Mouse (Mus musculus) spleen, postnatal 10 days (tissue): Measurements from ENCODE around the gene Dcakd.

ENCODE experiments used
- DNase-seq, 2 experiments: peaks; one replicate each; pipeline ENCODE4 v3.0.0; 2021 to 2022; ENCODE audit warnings: low spot score in 2 of 2

The Dcakd gene

DNA sequence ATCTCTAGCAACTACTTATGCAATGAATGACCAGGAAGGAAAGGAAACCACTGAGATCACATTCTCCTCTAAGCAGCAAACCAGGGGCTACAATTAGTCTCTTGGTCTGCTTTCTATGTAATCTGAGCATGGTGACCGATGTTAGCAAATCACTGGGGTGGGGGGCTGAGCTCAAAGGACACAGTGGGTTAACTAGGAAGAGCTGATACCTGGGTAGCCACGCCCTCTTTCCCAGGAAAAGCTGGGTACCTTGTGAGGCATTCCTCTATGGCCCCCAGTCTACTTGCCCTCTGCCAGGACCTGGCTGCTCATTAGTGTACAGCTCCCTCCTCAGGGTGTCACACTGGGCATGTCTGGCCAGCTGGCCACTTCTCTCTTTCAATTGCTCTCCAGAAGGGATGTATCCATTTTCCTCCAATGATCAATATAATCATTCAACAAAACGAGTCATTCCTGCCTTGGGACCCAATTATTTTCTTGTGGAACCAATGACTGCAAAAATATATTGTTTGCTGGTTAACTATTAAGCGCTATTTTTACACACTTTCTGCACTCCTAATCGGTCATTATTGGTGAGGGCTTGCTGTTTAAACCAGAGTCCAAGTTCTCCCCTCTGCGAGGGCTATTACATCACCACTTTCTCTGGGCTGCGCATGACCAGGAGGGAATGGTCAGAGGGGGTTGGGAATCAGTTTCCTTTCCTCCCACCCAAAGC, 21.7 kb downstream of the Dcakd start:
- DNase-seq = no peak

DNA sequence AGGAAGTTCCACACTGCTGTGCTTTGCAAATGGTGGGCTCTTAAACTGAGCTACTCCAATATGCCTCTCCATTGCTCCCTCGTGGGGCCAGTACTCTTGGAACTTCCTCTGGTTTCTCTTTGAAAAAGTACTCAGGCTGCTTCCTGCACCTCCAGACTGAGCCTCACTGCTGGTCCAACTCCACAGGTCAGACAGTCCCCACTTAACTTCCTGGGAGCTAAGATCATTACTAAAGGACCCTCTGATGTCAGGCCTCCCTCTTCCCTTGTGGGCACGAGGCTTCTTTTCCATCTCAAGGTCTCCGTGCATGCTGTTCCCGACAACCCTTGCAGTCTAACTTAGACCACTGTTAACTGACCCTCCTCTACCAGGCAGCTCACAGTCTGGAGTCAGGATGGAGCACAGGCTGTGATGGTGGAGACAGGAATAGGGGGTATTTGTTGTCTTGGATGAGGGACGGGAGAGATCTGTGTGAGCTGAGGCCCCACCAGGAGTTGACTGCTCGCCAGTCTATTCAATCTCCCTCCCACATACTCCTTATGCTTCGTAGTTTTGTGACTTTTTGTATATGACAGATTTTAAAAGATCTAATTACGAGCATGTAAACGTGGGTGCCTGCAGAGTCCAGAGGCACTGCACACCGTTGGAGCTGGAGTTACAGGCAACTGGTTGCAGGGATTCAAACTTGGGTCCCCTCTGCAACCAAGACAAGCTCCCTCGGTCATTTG, 22.7 kb downstream of the Dcakd start:
- no peak for DNase-seq

DNA sequence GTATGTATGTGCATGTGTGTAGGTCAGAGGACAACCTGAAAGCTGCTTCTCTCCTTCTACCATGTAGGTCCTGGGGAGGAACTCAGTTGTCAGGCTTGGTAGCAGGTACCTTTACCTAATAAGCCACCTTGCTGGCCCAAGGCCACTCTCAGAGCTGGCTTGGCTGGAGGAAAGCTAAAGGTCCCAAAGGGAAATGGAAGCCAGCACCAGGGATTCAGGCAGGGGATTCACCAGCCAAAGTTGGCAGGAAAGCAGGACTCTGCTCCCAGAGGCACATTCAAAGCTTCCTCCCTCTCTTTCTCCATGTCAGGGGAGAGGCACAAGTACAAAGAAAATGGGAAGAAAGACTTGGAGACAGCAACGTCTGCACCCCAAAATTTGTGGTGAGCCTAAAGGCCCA, 23.3 kb downstream of the Dcakd start:
- DNase-seq = no peak

DNA sequence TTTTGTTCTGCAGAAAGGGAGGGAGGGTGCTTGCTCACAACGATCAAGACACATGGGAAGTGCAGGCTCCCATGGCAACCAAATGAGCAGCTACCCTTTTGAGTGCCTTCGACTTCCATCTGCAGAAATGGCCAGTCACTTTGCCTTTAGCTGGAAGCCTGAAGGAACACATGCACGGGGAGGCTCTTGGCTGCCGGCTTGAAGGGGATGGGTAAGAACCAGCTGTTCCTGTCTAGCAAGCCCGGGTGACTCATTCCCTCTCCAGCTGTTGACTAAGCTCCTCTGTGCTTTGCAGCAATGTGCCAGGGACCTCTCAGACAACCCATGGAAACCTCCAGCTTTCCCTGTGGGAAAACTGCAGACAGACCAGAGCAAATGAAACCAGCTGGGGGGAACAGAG, 24.9 kb downstream of the Dcakd start:
- no peak for DNase-seq

DNA sequence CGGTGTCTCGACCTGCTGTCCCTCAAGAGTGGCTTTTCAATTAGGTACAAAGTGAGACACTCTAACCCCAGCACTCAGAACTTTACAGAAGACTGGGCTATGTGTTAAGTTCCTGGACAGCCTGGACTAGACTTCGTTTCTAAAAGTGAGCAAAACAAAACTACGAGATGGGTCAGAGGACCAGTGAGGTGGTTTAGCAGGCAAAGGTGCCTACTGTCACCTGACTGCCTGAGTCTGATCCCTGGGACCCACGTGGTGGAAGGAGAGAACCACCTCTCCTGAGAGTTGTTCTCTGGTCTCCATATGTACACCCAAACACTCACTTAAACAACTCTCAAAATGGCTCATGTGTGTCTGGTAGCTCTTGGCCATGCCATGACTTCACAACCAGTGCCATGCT, 27.1 kb downstream of the Dcakd start:
- DNase-seq = no peak

DNA sequence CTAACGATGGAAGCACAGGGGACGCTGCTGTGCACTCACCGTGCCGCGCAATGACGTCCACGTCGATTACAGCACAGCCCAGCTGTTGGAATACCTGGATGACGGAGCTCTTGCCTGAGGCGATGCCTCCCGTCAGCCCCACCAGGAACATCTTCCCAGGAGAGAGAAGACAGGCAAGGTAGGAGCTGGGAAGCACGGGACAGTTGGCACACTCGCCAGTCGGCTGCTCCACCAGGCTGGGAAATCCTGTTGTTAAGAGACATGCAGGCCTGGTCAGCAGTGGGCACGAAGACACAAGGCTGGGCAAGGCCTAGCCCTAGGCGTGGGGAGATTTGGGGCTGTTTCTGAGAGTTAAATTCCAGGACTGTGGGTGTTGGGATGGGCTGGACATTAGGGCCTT, 28.0 kb downstream of the Dcakd start:
- DNase-seq = no peak

DNA sequence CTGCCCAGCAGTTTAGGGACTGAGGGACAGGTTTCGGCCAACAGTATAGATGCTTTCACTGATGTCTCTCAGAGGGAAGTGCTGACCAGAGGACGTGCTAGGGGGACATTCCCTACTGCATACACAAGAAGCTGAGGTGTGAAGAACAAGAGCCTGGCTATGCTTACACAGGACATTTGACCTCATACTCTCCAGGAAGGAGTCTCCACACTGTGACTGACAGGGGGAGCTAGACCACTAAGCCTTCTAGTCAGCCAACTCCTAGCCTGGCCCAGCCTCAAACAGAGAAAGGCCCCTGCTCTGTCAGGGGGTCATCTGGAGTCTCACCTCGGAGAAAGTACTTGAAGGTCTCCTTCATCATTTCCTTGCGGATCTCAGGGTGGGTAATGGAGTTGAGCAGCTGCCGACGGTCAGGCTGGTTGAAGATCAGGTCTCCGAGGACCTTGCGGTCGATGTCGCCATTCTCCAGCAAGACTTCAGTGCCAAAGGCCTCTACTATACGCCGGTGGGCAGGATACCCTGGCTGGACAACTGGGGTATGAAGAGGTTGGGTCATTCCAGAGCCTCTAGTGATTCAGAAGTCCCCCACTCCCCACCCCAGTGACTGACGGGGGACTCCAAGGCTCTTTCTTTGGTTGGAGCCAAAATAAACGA, 28.7 kb downstream of the Dcakd start:
- no peak for DNase-seq

DNA sequence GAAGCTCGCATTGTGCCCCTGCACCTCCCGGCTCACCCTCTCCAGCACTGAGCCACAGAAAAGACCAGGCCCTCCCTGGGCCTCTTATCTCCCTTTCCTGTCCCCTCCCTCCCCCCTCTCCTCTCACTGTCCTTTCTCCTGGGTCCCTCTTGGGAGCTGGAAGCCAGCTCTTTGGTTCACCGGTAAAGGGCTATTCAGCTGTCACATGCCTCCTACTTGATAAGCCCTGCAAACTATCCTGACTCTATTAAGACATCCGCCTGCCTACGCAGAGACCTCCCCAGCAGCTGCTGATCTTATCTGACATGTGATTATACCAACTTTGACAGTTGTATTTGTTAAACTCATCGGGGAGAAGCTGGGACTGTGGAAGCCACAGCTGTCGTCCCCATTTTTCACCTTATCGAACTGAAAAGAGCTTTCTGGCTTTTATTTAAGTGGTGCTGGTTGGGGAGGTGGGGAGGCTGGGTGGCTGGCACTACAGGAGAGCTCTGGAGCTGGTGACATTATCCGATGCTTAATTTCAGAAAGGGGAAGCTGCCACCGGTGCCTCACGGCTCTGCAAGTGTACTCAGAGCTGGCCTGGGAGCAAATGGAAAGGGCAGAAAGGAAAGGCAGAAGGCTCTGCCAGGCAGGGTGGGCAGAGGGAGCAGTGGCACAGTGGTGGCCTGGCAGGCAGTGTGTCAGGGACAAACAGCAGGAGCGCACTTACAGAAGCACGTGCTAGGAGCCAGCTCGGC, 29.4 kb downstream of the Dcakd start:
- DNase-seq = no peak

DNA sequence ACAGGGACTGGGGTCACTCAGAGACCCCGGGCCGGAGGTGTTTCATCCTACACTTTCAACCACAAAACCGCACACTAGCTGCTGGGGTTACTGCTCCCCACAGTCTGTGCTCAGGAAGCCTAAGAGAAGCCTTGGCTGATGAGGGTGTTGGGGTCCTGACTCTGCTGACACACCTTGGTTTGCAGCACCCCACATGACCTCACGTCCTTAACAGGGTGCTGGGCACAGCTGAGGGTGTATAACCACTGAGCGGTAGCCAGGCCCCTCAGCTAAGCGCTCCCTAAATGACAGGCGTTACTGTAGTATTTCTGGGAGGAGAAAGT, 29.9 kb downstream of the Dcakd start:
- no peak for DNase-seq

DNA sequence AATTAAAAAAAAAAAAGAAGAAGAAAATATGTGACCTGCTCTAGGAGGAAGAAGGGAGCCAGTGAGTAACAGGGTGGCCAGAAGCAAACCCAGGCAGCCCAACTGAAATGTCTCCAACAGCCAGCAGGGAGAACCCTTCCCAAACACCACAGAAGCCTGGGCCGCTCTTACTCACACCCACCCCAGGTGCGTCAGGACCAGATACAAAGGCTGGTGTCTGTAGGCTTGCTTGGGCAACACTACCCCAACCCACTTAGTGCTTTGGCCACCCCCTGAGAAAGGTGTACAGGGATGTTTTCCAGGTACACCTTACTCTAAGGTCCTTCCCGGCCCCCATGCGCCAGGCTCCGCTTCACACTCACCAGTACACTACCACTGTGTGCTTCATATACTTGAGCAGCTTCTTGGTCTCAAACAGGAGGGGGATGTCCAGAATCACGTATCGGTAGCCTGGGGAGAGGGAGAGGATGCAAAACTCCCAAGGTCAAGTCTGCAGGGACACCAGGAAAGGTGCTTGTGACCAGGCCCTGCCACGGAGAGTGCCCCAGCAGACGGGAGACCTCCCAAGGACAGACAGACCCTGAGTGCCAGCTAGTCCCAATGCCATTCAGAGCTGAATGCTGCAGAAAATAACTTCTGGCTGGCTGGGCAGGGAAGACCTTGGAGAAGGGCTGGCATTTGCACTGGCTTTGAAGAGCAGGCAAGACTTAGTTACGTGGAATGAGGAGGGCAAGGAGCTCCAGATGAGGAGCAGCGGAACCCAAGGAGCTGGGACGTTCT, 31.0 kb downstream of the Dcakd start:
- DNase-seq = no peak

DNA sequence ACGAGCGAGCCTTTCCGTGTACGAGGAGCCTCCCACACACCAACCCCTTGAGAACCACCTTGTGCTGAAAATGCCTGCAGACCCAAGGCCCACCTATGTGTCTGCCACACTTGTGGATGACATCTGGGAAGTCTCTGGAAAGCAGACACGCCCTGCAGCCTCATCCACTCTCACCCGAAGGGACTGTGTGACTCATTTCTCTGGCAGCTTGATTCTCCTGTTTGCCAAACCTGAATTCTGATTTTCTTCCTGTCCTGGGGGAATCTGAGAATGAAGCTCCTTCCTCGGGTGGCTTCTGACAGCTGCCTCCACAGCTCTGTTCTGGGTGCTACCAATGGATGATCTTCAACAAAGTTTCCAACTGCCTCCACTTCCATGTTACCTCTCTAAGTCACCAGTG, 31.7 kb downstream of the Dcakd start:
- DNase-seq = no peak

DNA sequence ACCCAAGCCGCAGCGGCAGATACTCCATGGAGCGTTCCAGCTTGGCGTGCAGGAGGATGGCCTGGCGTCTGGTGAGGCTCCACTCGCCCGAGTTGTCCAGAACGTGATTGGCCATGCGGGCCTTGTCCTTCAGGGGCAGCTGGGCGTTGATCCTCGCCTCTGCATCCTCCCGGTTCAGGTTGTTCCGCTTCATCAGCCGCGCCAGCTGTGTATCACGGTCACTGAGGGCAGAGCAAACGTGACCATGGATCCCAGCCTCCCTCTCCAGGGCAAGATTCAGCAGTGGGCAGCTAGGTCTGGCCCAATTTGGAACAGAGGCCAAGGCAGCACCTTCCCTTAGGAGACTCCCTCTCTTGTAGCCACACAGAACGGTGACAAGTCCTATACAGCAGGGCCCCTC, 33.2 kb downstream of the Dcakd start:
- no peak for DNase-seq

DNA sequence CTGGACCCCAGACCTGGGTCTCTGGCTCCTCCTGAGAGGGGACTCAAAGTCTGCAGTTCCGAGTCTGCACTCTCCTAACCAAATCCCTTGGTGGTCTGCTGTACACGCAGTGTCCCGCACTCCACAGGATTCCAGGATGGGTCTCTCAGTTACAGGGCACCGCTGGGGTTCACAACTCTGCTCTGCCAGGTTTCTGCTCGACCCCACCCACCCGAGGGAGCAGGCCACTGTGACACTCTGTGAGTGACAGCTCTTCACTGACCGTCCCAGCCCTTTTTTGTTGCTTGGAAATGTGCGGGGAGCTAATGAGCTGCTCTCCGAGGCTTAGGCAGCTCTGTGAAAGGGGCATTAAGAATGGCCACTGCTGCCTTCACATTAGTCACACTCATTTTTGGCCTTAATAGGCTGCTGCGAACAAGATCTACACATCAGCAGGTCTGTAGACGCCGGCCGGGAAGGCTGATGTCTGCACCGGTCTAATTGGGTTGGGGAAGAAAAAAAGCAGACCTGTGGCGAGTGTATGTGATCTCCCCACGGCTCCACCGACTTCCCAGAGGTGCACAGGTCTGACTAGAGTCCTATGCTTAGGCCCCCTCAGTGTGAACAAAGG, 34.6 kb downstream of the Dcakd start:
- no peak for DNase-seq

DNA sequence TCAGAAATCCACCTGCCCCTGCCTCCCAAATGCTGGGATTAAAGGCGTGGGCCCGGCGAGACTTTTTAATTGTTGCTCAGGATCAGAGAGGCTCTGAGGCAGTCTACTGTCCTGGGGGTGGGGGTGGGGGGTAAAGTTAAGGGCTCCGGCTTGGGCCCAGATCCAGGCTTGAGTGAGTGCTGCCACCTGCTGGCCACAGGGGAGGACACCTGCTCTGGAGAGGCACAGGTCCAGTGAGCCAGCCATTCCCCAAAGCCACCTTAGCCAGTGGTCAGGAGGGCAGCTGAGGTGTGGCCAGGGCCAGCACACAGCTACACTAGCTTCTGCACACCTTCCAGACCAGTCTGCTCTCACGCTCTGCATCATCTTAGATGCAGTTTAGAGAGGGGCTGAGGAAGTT, 35.2 kb downstream of the Dcakd start:
- peak; percentile 63 to 87 for DNase-seq

DNA sequence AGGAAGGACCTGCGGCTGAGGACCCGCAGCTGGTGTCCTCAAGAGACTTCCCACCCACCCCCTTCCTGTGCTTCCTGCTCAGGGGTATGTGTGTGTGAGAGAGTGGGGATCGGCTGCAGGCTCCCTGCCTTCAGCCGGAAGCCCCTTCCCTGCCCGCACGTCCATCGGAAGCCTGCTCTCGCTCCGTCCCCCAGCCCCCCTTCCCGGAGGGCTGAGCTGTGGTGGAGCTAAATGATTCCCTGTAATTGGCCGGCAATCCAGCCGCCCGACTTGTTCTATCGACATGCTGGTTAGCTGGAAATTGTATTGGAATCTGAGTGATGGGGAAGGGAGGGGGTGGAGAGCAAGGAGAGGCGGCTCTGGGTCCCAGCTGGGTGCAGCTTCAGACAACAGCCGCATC, 36.5 kb downstream of the Dcakd start:
- DNase-seq = no peak

DNA sequence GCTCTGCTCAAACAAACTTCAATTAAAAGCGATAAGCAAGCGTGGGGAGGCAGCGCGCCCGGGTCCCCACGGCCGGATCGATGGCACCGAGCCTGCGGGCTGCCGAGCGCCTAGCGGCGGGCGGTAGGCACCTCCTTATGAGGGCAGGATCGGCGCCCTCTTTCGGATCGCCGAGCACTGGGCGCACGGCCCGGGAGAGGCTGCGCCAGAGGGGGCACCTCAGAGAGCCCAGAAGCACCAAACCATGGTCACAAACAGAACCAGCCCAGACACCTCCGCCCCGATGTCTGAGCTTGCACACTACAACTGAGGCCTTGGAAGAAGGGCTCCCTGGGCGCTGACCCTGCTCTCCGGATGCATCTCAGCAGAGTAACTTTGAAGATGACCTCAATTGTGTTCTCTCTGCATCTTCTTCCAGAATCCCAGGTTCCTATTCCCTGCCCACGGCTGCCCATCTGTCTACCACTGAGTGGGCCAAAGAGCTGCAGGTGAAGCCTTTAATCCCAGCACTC, 37.9 kb downstream of the Dcakd start:
- DNase-seq = no peak

DNA sequence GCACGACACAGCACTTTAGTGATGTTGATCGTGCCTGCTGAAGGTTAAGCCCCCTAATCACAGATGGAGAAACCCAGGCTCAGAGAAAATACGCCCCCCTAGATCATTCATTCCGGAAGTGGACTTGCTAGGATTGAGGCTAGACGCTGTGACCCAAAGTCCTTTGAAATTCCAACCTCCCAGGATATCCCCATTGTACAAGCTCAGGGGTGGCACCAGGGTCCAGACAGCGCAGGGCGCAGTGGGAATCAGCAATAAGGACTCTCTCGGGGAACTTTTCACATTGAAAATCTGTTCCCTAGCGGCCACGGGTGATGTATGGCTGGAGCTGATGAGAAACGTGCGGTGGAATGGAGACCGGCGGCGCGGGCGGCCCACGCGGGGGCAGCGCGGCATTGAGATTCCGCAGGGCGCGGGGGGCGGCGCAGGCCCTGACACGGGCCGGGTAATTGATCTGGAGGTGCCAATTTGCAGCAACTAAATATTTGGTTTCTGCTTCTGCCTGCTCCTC, 38.4 kb downstream of the Dcakd start:
- no peak for DNase-seq

DNA sequence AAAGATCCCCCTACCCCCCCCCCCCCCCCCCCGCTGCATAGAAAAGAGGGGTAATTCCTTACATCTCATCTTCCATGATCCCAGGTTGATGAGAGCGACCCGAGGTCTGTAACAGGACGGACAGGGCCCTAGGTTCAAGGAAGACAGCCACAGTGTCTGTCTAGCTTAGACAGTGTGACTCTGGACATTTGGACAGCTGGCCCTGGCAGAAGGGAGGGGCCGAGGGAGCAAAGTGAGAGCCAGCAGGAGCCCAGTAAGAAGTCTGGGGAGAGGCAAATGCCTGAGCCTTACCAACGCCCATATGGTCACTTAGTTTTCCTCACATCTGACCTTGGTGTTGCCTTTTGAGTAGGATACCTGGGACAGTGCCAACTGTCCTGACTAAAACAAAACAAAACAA, 43.0 kb downstream of the Dcakd start:
- no peak for DNase-seq

DNA sequence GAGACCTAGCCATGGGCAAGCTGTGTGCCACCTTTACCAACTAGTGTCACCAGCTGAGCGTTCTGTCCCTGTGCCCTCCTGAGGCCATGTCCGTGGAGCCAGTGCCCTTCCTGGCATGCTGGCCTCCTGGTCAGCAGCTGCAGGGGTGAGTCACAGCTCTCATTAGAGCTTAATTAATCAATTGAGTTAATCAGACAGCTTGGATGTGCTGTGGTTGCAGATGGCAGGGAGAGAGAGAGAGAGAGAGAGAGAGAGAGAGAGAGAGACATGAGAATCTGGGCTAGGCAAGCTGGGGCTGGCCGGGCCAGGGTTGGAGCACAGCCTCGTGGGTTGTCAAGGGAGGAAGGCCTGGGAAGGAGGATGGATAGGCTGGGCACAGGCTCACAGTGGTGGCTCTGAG, 43.5 kb downstream of the Dcakd start:
- DNase-seq = no peak

DNA sequence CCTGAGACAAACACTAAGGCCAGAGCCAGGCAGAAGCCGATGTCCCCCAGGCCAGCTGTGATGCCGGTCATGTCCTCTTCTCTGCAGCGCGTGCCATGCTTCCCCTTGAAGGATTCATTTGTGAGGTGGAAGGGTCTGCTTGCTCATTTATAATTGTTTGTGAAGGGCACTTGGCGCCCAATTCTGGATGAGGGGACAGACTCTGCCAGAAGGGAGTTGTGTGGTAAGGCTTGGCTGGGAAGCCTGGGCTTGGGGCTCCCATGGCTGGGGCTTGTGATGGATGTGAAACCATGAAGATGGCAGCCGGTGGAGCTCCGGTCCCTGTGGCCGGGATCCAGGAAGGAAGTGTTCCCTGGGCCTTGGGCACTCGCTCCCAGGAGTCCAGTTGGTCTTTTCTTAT, 44.0 kb downstream of the Dcakd start:
- DNase-seq = no peak
